Mouse (Mus musculus) ES-E14 (cell line): Measurements from ENCODE around the gene Pitpnc1.

Experiments used
- CHD2 ChIP-seq: IDR thresholded peaks from 2 replicates; pipeline ENCODE4 v1.6.1; 2014; ENCODE audit warnings: mild to moderate bottlenecking, low read depth, low read length, inconsistent platforms
- MAFK ChIP-seq: IDR thresholded peaks from 2 replicates; pipeline ENCODE4 v1.6.1; 2014; ENCODE audit warnings: mild to moderate bottlenecking, low read depth, low read length, inconsistent platforms; ENCODE audit not compliant: insufficient read depth
- ZC3H11A ChIP-seq: IDR thresholded peaks from 2 replicates; pipeline ENCODE4 v1.6.1; 2012; ENCODE audit warnings: low read depth, mild to moderate bottlenecking, inconsistent platforms, low read length, borderline replicate concordance
- ZNF384 ChIP-seq: IDR thresholded peaks from 2 replicates; pipeline ENCODE4 v1.6.1; 2012; ENCODE audit warnings: low read depth, low read length, inconsistent platforms

- TF ChIP-seq MAFK (no peak), ZC3H11A (no peak), CHD2 (no peak; the same call in 1 of the 2 replicates), ZNF384 (no peak)
These were observed 40.1 kb upstream of the Pitpnc1 start for GRCm38 (mm10) chr11:107510362-107511269.
